Mouse (Mus musculus): ENCODE measurements around the gene Ankrd27. TPM values are rescaled to one million over a fixed set of nuclear protein-coding genes. Genes with fewer than 3 reads are reported as not detected.

Gene Ankrd27
- total RNA-seq, 2 experiments from 2014 or later: 13.2 to 38.6 TPM

DNA sequence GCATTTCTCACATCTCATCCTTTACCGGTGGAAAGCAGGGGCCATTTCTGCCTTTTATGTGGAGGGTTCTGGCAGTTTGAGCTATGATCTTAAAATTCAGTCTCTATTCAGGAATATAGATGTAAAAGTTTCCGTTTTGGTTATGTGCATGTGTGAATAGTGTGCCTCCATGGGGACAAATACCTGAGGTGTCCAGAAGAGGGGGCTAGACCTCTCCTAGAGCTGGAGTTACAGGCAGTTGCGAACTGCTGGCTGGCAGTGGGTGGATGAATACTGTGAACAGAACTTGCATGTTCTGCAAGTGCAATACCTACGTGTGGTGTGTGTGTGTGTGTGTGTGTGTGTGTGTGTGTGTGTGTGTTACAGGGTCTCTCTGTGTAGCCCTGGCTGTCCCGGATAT is 3.3 kb upstream of the Ankrd27 start:
- no peak for ATAC-seq (replicated peaks; ENCODE audit: low FRiP score, poor library complexity, severe bottlenecking)

DNA sequence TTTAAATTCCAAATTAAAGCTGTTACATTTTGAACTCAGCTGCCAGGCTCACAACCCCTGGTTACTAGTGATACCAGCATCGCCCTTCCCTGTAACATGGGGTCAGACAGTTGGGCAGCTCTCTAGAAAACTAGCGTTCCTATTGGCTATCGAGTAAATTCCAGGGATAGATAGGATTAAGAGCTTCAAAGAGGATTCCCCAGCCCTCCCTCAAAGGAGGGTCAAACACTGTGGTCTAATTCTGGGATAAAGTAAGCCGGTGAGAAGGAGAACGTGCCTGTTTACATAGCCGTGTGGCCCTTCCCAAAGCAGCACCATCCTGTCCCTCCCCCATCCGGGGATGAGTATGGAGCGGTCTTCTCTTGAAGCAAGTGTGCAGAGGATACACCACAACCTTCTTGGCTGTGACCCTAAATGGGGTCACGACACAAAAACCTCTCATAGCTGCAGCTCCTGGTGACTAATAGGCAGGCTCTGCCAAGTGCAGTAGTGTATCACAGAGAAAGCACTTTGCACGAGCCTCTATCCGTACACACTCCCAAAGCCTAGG is 2.5 kb upstream of the Ankrd27 start:
- no peak for ATAC-seq (replicated peaks; ENCODE audit: low FRiP score, poor library complexity, severe bottlenecking)

DNA sequence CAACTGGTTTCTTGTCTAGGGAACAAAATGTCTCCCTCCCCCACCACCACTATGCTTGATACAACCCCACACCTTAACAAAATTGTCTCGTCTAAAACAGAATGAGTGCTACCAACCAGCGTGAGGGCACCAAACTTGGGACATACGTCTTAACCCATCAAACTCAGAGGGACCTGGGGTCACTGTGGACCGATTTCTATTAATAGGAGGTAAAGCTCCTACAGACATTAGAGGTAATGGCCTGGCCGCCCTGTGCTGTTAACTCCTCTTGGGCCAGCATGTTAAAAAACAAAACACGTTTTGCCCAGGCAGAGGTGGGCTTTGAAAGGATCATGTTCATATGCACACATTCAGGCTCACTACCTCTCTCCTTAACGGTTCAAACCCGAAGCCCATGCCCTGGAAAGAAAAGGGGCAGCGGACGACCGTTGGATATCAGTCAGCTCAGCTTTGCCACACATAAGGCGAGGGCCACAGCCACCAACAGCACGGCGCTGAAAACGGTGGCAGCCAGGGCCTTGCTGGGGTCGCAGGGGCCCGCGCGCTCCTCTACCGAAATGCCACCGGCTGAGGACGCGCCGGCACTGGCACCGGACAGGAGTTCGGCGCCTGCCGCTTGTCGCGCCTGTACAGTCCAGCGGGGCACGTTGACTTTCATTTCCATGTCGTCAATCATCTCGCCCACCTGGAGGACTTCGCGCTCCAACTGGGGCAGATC is 1.8 kb upstream of the Ankrd27 start:
- ATAC-seq (replicated peaks; ENCODE audit: low FRiP score, poor library complexity, severe bottlenecking): no peak

DNA sequence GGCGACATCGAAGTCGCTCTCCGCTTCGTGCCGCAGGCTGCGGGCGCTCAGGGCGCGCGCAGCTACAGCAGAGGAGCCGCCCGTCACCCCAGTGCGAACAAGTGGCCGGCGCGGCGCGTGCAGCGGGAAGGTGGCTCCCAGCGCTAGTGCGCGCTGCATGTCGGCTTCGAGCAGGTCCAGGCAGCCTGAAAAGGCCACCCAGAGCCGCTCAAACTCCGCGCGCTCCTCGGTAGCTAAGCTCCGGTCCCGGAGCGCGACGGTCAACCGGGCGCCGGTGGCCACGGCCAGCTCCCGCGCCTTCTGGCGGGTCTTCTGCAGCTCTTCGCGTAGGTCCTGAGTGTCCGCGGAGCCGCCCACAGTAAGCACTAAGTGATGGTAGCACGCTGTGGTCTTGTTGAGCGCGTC is 1.3 kb upstream of the Ankrd27 start:
- ATAC-seq (replicated peaks; ENCODE audit: low FRiP score, poor library complexity, severe bottlenecking): no peak

DNA sequence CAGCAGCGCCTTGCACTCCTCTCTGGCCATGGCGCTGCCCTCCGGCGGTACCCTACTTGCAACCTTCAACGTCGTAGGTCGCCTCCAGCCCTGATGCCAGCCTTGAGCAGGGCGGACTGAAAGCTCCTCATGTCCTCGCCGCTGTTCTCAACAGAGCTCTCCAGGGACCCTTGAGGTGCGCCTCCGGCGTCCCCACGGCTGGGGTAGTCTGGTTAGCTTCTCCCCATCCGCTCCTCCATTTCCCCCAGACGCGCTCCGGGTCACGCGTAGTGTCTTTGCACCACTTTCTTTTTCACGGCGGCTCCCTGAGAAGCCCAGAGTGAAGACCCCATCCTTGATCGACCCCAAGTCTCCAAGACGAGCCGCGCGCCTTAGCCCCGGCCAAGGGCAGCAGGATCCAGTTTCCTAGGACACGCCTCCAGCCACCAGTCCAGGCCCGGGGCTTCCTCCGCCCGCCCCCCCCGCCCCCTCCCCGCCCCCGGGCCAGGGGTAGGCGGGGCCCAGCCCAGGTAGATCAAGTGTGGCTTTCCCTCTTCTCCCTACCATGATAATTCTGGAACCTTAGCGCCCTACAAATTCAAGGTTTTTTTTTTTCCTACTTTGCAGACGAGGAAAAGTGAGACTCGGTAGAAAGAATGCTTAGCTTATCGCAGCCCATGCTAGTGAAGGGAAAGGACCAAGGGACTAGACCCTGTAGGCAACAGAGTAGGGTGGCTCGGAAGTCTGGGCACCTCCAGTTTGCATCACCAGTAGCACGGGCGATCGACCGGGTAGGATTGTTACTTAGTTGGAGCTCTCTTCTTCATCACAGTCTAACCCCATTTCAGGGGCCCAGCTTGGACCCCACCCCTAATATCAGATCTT is 621 bp upstream of the Ankrd27 start, which contains the start of gene Rgs9bp:
Gene Rgs9bp, minus strand, starts transcription at position 392 of the 864 bp plus-strand sequence.
- ATAC-seq (replicated peaks; ENCODE audit: low FRiP score, poor library complexity, severe bottlenecking): peak; percentile 55

DNA sequence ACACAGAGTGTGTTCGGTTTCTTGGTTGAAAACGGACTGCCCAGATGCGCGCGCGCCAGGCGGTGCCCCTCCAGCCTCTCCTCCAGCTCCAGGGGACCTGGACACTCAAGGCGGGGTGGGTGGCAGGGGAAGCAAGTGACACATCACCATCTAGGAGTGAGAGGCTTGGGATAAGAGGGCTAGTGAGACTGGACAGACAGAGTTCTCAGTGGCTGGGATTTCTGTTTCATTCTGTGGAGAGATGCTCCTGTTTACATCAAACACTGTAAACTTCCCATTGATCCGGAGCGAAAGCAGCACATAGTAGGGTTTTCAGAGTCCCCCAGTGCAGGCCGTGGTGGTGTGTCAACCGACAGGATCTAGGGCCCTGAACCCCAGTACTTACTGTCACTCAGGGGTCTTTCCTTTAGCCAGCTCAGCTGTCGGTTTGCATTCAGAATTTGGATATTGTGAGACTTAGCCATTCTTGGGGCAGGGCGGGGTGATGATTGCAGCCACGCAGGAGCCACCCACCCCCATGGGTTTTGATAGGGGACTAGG is 932 bp downstream of the Ankrd27 start:
- no peak for ATAC-seq (replicated peaks; ENCODE audit: low FRiP score, poor library complexity, severe bottlenecking)

DNA sequence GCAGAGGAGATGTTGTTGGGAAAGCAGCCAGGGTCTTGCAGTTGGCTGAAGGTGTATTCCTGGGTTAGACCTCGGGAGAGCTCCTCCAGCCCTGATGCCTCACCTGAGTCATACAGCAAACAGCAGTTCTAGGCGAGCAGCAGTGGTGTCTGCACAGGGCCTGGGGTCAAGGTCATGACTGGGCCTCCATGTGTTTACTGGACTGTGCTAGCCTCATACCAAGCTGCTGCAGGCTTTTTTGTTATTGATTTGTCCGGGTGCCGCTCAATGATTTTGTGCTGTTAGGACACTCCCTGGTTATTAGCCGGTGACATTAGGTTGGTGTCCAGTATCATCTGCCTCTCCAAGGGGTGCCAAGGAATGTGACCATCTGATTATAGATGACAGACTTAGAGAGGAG is 1.7 kb downstream of the Ankrd27 start:
- no peak for ATAC-seq (replicated peaks; ENCODE audit: low FRiP score, poor library complexity, severe bottlenecking)

DNA sequence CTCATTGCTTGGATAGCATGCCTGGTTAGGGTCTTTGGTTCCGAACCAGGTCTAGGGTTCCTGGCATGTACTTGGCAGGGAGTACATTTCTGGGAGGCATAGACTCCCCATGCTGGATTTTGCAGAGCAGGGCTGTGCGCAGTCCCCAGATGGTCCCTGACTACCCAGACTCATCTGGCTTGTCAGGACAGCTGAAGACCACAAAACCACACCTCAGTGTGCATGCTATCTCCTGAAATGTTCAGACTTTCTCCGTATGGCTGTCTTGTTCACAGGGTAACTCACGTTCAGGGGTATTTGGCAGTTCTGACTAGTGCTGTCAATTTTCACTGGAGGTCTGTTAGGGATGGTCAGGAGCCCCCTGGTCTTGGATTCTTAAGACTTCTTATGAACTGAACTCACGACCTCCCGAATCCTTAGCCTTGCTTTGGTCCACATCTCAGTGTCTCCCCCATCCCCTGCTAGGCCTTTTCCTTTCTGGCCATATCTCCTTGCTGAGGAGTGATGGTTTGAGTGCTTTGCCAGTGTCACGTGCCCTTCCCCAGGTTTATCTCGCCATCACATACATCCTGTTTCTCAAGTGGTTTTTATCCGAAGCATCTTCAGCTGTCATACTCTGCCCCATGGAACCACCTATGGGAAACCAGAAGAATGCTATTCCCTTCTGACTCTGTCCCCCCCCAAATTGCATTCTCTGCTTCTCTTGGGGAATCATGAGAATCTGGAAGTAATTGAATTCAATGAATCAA is 2.8 kb downstream of the Ankrd27 start:
- ATAC-seq (replicated peaks; ENCODE audit: low FRiP score, poor library complexity, severe bottlenecking): no peak

DNA sequence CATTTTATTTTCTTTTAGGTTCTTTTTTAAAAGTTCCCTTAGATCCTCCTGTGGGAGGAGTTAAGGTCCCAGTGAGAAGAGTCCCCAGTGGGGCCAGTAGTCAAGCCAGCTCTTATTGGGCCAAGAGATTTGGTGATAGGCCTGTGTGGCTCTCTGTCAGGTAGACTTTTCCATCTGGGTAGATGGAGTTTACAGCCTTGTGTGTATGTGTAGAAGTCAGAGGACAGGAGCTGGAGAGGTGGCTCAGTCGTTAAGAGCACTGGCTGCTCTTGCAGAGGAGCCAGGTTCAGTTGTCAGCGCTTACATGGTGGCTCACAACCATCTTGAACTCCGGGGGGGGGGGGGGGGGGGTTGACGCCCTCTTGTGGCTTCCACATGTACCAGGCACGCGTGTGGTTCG is 3.4 kb downstream of the Ankrd27 start:
- no peak for ATAC-seq (replicated peaks; ENCODE audit: low FRiP score, poor library complexity, severe bottlenecking)

DNA sequence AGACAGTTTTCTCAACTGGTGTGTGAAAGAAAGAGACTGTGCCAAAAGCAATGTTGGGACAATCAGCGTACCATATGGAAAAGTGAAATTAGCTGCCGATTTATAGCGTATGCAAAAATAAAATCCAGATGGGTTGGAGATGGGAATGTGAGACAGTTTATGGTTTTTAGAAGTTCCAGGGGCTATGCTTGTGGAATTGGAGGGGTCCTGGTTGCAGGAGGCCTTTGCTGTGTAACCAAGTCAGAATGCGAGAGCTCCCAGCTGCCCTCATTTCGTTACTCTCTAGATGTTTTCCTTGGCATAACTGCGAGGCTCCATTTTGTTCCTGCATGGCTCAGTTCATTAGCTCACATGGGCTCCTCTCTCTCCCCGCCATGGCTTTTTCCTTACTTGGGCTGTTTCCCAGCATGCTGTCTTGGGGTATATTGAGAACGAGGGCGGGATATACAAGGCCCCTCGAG is 4.7 kb downstream of the Ankrd27 start:
- ATAC-seq (replicated peaks; ENCODE audit: low FRiP score, poor library complexity, severe bottlenecking): no peak

DNA sequence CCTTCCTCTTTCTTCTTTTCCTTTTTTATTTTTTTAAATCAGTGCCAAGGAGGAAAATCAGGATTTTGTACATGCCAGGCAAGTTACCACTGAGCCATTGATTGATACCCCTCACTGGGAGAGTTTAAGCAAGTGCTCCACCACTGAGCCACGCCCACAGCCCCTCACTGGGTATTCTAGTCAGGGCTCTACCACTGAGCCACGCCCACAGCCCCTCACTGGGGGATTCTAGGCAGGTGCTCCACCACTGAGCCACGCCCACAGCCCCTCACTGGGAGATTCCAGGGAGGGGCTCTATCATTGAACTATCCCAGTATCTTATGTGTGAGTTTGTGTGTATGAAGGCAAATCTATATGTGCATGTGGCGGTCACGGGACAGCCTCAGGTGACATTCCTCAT is 8.3 kb downstream of the Ankrd27 start:
- ATAC-seq (replicated peaks; ENCODE audit: low FRiP score, poor library complexity, severe bottlenecking): no peak

DNA sequence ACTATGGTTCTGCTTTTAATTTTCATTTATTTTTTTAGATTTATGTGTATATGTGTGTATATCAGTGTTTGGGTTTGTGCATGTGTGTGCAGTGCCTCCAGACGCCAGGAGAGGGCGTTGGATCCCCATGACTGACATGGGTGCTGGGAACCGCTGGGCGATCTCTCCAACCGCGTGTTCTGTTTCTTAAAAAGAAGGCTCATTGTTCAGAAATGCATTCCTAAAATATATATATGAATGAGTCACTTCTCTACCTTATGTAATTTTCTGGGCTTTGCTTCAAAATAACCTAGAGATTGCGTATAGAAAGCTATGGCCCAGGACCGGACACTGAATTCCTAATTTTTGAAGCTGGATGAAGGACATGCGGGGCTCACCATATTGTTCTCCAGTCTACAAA is 13.4 kb downstream of the Ankrd27 start:
- ATAC-seq (replicated peaks; ENCODE audit: low FRiP score, poor library complexity, severe bottlenecking): no peak

DNA sequence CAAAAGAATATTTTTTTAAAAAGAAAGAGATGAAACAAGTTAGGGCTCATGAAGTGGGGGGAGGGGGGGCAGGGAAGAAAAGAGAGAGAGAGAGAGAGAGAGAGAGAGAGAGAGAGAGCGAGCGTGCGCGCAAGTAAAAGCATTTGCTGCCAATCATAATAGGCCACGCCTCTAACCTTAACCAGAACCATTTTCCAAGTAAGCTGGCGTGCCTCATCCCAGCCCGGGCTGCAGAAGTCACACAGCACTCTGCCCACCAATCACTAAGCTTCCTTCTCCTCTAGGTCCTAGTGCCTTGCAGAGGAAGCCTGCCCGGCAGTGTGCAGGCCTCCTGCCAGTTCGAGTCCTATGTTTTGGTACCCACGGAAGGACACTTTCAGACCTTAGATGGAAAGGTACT is 14.0 kb downstream of the Ankrd27 start:
- ATAC-seq (replicated peaks; ENCODE audit: low FRiP score, poor library complexity, severe bottlenecking): no peak

DNA sequence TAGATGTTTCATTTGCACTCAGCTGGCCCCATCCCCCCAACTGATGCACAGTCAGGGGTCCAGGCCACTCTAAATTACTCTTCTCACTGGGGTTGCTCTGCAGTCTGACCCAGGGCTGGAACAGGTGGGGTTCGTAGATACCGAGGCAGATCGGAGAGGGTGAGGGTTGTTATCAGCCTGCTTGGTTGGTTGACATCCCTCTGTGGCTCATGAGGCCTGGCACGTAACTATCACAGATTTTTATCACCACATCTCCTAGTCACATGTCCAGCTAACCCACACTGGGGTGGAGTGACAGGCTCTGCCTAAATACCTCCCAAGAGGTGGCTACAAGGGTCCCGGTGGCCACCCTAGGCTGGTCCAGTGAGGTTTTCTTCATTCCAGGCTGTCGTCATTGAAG is 15.1 kb downstream of the Ankrd27 start:
- 0 out of 2 replicates have a peak, but pooled peaks have one; percentile 33 for ATAC-seq (replicated peaks; ENCODE audit: low FRiP score, poor library complexity, severe bottlenecking)

DNA sequence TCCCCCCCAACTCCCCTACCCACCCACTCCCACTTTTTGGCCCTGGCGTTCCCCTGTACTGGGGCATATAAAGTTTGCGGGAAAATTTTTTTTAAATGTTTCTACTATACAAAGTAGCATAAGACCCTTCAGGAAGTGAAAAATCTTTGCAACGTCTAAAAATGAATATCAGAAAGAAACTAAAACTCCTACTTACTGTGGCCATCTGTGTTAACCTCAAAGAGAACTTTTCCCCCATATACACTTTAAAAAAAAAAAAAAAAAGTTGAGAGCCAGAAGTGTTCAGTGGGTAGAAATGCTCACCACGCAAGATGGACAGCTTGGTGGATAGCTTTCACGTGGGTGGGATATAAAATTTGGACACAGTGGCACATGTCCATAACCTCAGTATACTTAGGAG is 16.7 kb downstream of the Ankrd27 start:
- no peak for ATAC-seq (replicated peaks; ENCODE audit: low FRiP score, poor library complexity, severe bottlenecking)

DNA sequence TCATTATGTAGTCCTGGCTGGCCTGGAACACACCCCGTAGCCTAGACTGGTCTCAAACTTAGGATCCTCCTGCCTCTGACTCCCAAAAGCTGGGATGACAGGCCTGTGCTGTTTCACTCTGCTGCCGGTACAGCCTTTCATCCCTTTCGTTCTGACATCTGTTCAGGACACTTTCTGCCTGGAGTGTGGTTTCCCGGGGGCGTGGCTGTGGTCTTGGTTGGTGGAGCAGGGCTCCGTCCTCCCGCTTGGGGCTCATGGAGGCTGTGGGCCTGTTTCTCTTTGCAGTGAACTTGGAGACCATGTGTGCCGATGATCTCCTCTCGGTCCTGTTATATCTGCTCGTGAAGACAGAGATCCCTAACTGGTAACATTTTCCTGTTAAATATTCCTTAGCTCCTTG is 20.8 kb downstream of the Ankrd27 start:
- ATAC-seq (replicated peaks; ENCODE audit: low FRiP score, poor library complexity, severe bottlenecking): no peak

DNA sequence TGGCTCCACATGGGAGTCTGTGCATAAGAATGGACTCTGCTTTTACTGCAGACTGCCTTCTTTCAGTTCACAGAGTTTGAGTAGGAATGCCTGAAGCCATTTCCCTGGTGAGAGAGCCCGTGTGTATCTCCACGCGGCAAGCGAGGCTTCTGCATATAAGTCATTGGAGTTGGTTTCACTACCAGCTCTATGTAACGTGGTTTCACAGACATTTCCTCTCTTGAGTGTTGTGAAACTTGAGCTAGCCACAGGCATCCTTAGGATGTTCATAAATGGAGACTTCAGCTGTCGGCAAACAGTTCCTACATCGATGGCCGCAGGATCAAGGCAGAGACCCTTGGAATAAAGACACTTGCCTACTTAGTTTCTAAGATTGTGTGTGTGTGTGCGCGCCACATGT is 23.2 kb downstream of the Ankrd27 start:
- no peak for ATAC-seq (replicated peaks; ENCODE audit: low FRiP score, poor library complexity, severe bottlenecking)

DNA sequence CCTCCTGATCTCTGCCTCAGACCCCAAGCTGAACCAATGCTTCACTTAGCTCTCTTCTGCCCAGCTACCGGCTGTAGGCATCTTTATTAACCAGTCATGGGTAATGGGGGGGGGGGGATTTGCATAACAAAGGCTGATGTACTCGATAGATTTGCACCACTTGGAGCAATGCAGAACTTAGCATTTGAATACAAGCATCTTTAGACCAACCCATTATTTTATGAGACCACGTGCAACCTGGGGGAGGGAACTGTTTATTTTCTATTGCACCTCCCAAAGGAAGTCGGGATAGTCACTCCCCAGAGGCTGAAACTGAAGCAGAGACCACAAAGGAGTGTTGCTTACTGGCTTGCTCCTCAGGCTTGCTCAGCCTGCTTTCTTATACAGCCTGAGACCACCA is 31.5 kb downstream of the Ankrd27 start:
- no peak for ATAC-seq (replicated peaks; ENCODE audit: low FRiP score, poor library complexity, severe bottlenecking)

DNA sequence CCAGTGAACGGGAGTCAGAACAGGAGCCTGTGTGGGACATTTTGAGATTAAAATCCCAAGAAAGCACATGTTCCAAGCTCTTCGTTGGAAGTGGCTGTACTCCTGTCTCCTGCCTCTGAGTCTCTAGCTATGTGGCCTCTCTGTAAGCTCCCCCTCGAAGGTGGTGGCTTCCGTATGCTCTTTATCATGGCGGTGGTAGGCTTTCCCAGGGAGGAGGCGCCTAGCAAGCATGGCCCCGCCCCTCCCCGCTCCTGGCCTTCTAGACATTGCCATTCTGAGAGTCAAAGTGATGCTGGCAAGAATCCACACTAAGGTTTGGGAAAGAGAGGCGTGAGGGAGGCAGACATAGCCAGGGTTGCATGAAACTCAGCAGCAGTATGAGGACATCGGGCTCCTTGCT is 36.6 kb downstream of the Ankrd27 start:
- ATAC-seq (replicated peaks; ENCODE audit: low FRiP score, poor library complexity, severe bottlenecking): no peak

DNA sequence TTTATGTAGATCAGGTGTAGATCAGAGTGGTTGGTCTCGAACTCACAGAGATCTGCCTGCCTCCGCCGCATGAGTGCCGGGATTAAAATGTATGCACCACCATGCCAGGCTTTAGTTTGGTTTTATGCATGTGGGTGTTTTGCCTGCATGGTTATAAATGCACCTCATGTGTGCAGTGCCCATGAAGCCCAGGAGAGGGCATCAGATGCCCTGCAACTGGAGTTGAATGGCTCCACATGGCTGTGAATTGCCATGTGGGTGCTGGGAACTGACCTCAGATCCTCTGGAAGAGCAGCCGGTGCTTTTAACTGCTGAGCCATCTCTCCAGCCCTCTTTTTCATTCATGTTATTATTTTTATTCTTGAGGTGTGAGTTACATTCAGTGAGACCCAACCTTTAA is 40.0 kb downstream of the Ankrd27 start:
- no peak for ATAC-seq (replicated peaks; ENCODE audit: low FRiP score, poor library complexity, severe bottlenecking)

All from erythroid progenitor cell, adult 5-6 weeks (primary cell).